Comparison of ENCODE assay signal across 23 mouse cellular contexts in genomic region chr2:20517853-20518252, GRCm38 (mm10).
DNase-seq lines count a peak whose midpoint lies in the region; ATAC-seq and TF ChIP-seq lines count a peak whose summit lies in the region.
"Had no signal": no experiment of that assay in that cellular context is flagged by ENCODE, and none has a peak within 500 bp of the region (broad histone marks: within the 10 kb centered on the region; RNA-seq: fewer than 3 reads in every experiment).

No protein-coding gene starts in this region.

- H3K4me2 ChIP-seq in hindbrain, embryonic 14.5 days (replicated peaks): no peak overlapping the region
- H3K4me2 ChIP-seq in hindbrain, postnatal 0 days (ENCODE audit: low read depth, low read length): no peak overlapping the region
- H3K4me2 ChIP-seq in lung, embryonic 16.5 days (ENCODE audit: low read depth, low read length): no peak overlapping the region
- H3K4me2 ChIP-seq in CH12.LX (ENCODE audit: insufficient read depth, low read depth, poor library complexity, severe bottlenecking): no peak overlapping the region
- H3K4me2 ChIP-seq: heart, embryonic 12.5 days; hindbrain, embryonic 13.5 days; limb, embryonic 12.5 days; liver, embryonic 11.5 days had no signal

- peaks cover 19% of the 10 kb centered on the region; the same call in 1 of the 2 replicates for H3K27me3 ChIP-seq in hindbrain, embryonic 14.5 days (ENCODE audit: control insufficient read depth, insufficient read depth, low read length)
- H3K27me3 ChIP-seq in hindbrain, postnatal 0 days (ENCODE audit: insufficient read depth, low read length): no peaks in the 10 kb centered on the region
- H3K27me3 ChIP-seq in lung, embryonic 16.5 days (ENCODE audit: control insufficient read depth, insufficient read depth, low read depth, low read length): no peaks in the 10 kb centered on the region
- no peaks in the 10 kb centered on the region for H3K27me3 ChIP-seq in CH12.LX (replicated peaks)
- H3K27me3 ChIP-seq: heart, embryonic 12.5 days; limb, embryonic 12.5 days had no signal

- TF ChIP-seq EP300 in CH12.LX (IDR thresholded peaks at IDR 0.05; ENCODE audit: low read length): peak; percentile 55; the same call in 1 of the 2 replicates

- no peak overlapping the region for H3K27ac ChIP-seq in hindbrain, embryonic 14.5 days
- no peak overlapping the region for H3K27ac ChIP-seq in hindbrain, postnatal 0 days
- H3K27ac ChIP-seq in lung, embryonic 16.5 days (ENCODE audit: low read length): peak overlapping the region; percentile 84; the same call in 1 of the 2 replicates
- no peak overlapping the region for H3K27ac ChIP-seq in CH12.LX (ENCODE audit: insufficient read depth, low read depth)
- H3K27ac ChIP-seq: hindbrain, embryonic 13.5 days; layer of hippocampus, adult 2 months; left cerebral cortex, adult 2 months; limb, embryonic 12.5 days had no signal

- H3K4me1 ChIP-seq in hindbrain, embryonic 14.5 days (replicated peaks; ENCODE audit: control insufficient read depth, insufficient read depth, low read length): peaks cover 14% of the 10 kb centered on the region
- H3K4me1 ChIP-seq in hindbrain, postnatal 0 days (ENCODE audit: insufficient read depth, low read length): 0 out of 2 replicates have a peak, but pooled peaks cover 3% of the 10 kb centered on the region
- peaks cover 15% of the 10 kb centered on the region for H3K4me1 ChIP-seq in lung, embryonic 16.5 days (replicated peaks; ENCODE audit: control insufficient read depth, insufficient read depth, low read length)
- H3K4me1 ChIP-seq in lung, adult 2 months (ENCODE audit: control insufficient read depth, insufficient read depth, low read length): peaks cover 10% of the 10 kb centered on the region; the same call in 1 of the 2 replicates
- H3K4me1 ChIP-seq in CH12.LX (ENCODE audit: control insufficient read depth in 1 of 2, insufficient read depth in 2 of 2): peaks cover 15 to 45% of the 10 kb centered on the region in 2 experiments

- TF ChIP-seq RAD21 in CH12.LX (IDR thresholded peaks at IDR 0.05; ENCODE audit: low read depth, low read length): no peak

- no peaks in the 10 kb centered on the region for H3K36me3 ChIP-seq in hindbrain, embryonic 14.5 days (replicated peaks; ENCODE audit: control insufficient read depth, insufficient read depth)
- H3K36me3 ChIP-seq in hindbrain, postnatal 0 days (ENCODE audit: insufficient read depth, low read length): no peaks in the 10 kb centered on the region
- no peaks in the 10 kb centered on the region for H3K36me3 ChIP-seq in lung, embryonic 16.5 days (ENCODE audit: control insufficient read depth, insufficient read depth, low read length)
- H3K36me3 ChIP-seq in CH12.LX (replicated peaks in 1 of 2; ENCODE audit: control insufficient read depth in 1 of 2, insufficient read depth in 1 of 2, low read length in 1 of 2): no peaks in the 10 kb centered on the region
- H3K36me3 ChIP-seq: heart, embryonic 12.5 days; hindbrain, embryonic 13.5 days; limb, embryonic 12.5 days had no signal

- H3K9me3 ChIP-seq in hindbrain, embryonic 14.5 days (ENCODE audit: control insufficient read depth, low read length): no peaks in the 10 kb centered on the region
- H3K9me3 ChIP-seq in hindbrain, postnatal 0 days (ENCODE audit: low read length): no peaks in the 10 kb centered on the region
- no peaks in the 10 kb centered on the region for H3K9me3 ChIP-seq in lung, embryonic 16.5 days (ENCODE audit: control insufficient read depth, low read length)
- no peaks in the 10 kb centered on the region for H3K9me3 ChIP-seq in CH12.LX (replicated peaks; ENCODE audit: low read length)
- H3K9me3 ChIP-seq: heart, embryonic 12.5 days; hindbrain, embryonic 13.5 days; limb, embryonic 12.5 days had no signal

- DNase-seq in hindbrain, embryonic 14.5 days (ENCODE audit: low spot score): peak; percentile 18
- no peak for DNase-seq in hindbrain, postnatal 0 days (ENCODE audit: low spot score)
- no peak for DNase-seq in lung, adult 2 months
- peak; percentile 57 for DNase-seq in CH12.LX (ENCODE audit: extremely low read depth)
- peak; percentile 41 for DNase-seq in lung, postnatal 25 days (ENCODE audit: low spot score)
- DNase-seq: adrenal gland, postnatal 25 days; cerebellum, adult 18-20 months; cerebellum, postnatal 10 days; heart, postnatal 4 days; right cerebral cortex, postnatal 25 days; thymus, postnatal 4 days had no signal

- WGBS in hindbrain, embryonic 14.5 days: 85% methylated on average over 2 of the region's 2 CpGs
- WGBS in hindbrain, postnatal 0 days: 92% methylated on average over 2 of the region's 2 CpGs
- 73% methylated on average over 2 of the region's 2 CpGs for WGBS in lung, embryonic 16.5 days
- WGBS in lung, adult 2 months: 59% methylated on average over 2 of the region's 2 CpGs

- no peak for ATAC-seq in hindbrain, embryonic 14.5 days (ENCODE audit: low FRiP score)
- ATAC-seq in hindbrain, postnatal 0 days: no peak
- no peak for ATAC-seq in lung, embryonic 16.5 days (ENCODE audit: low read depth)
- no peak for ATAC-seq in megakaryocyte-erythroid progenitor cell, adult 5-6 weeks (replicated peaks; ENCODE audit: low FRiP score, low TSS enrichment, poor library complexity, severe bottlenecking)
- ATAC-seq: CD4-positive, CD25-positive, alpha-beta regulatory T cell, adult 4 months; forebrain, embryonic 16.5 days; inflammation-experienced regulatory T-cells, adult 6 months had no signal

- in situ Hi-C loops in CH12.LX (cut with MboI; ENCODE audit: low pct_ligation_motif_present, low pct_unique_long_range_greater_than_20kb, low sequenced_read_pairs): no loop called here

- H3K4me3 ChIP-seq in hindbrain, embryonic 14.5 days (replicated peaks; ENCODE audit: low read length): no peak overlapping the region
- no peak overlapping the region for H3K4me3 ChIP-seq in hindbrain, postnatal 0 days (ENCODE audit: low read length)
- no peak overlapping the region for H3K4me3 ChIP-seq in lung, embryonic 16.5 days (ENCODE audit: low read length)
- H3K4me3 ChIP-seq in lung, adult 2 months (replicated peaks; ENCODE audit: extremely low read depth, low read depth, low read length): no peak overlapping the region
- H3K4me3 ChIP-seq in CH12.LX (replicated peaks in 1 of 3; ENCODE audit: low read depth in 2 of 3, low read length in 2 of 3, poor library complexity in 1 of 3): no peak overlapping the region
- H3K4me3 ChIP-seq: erythroblast, embryonic 14.5 days; heart, embryonic 12.5 days; hindbrain, embryonic 13.5 days; layer of hippocampus, adult 2 months; left cerebral cortex, adult 2 months; limb, embryonic 12.5 days had no signal

- no peak for TF ChIP-seq POLR2A in lung, adult 2 months (IDR thresholded peaks at IDR 0.05; ENCODE audit: borderline replicate concordance, extremely low read depth, low read depth, low read length)
- TF ChIP-seq POLR2A in CH12.LX (IDR thresholded peaks at IDR 0.05; ENCODE audit: low read depth, low read length): no peak

- no peak for TF ChIP-seq CTCF in hindbrain, postnatal 0 days (IDR thresholded peaks at IDR 0.05; ENCODE audit: low read depth)
- no peak for TF ChIP-seq CTCF in lung, adult 2 months (IDR thresholded peaks at IDR 0.05; ENCODE audit: insufficient read depth, low read length)
- TF ChIP-seq CTCF in CH12.LX (conservative IDR thresholded peaks at IDR 0.05 in 1 of 2, IDR thresholded peaks at IDR 0.05 in 1 of 2; ENCODE audit: low read depth in 2 of 2, low read length in 2 of 2): no peak

- H3K9ac ChIP-seq in hindbrain, embryonic 14.5 days: no peak overlapping the region
- H3K9ac ChIP-seq in hindbrain, postnatal 0 days (replicated peaks; ENCODE audit: low read length): no peak overlapping the region
- no peak overlapping the region for H3K9ac ChIP-seq in lung, embryonic 16.5 days (ENCODE audit: low read length)
- no peak overlapping the region for H3K9ac ChIP-seq in CH12.LX (ENCODE audit: insufficient read depth, low read depth)
- H3K9ac ChIP-seq: heart, embryonic 12.5 days; hindbrain, embryonic 13.5 days; limb, embryonic 12.5 days had no signal

- no peaks in the 10 kb centered on the region for H3K79me2 ChIP-seq in CH12.LX (replicated peaks; ENCODE audit: control insufficient read depth, extremely low read depth, insufficient read depth, poor library complexity, severe bottlenecking)

- dilution Hi-C loops in CH12.LX (cut with MboI; ENCODE audit: extremely low pct_ligation_motif_present, extremely low pct_unique_long_range_greater_than_20kb, low sequenced_read_pairs): no loop called here

TF ChIP-seq in CH12.LX, 34 proteins besides CTCF, POLR2A, EP300 and RAD21 (continues in another document):
- TF ChIP-seq E2F4 (IDR thresholded peaks at IDR 0.05; ENCODE audit: insufficient replicate concordance, low read depth, low read length) (no peak), BHLHE40 (IDR thresholded peaks at IDR 0.05; ENCODE audit: low read depth, low read length) (0 out of 2 replicates have a peak, but pooled peaks have one; percentile 6), USF1 (IDR thresholded peaks at IDR 0.05; ENCODE audit: low read depth, low read length) (no peak), MAFK (IDR thresholded peaks at IDR 0.05; ENCODE audit: insufficient replicate concordance, low read length) (0 out of 2 replicates have a peak, but pooled peaks have one; percentile 34), USF2 (conservative IDR thresholded peaks at IDR 0.05; ENCODE audit: low read depth, low read length) (no peak), ZC3H11A (IDR thresholded peaks at IDR 0.05; ENCODE audit: low read depth, low read length) (no peak), TBP (conservative IDR thresholded peaks at IDR 0.05; ENCODE audit: low read depth, low read length) (no peak), MXI1 (IDR thresholded peaks at IDR 0.05; ENCODE audit: low read depth, low read length) (no peak), ZNF384 (IDR thresholded peaks at IDR 0.05; ENCODE audit: low read depth, low read length) (no peak), UBTF (IDR thresholded peaks at IDR 0.05; ENCODE audit: low read depth, low read length) (no peak), MAX (IDR thresholded peaks at IDR 0.05; ENCODE audit: low read length) (0 out of 2 replicates have a peak, but pooled peaks have one; percentile 13), SIN3A (IDR thresholded peaks at IDR 0.05; ENCODE audit: low read length) (no peak), CHD2 (IDR thresholded peaks at IDR 0.05; ENCODE audit: low read length) (no peak), PAX5 (IDR thresholded peaks at IDR 0.05; ENCODE audit: low read length) (no peak), MYC (IDR thresholded peaks at IDR 0.05; ENCODE audit: low read depth, low read length) (peak; percentile 51; the same call in 1 of the 2 replicates), NRF1 (IDR thresholded peaks at IDR 0.05; ENCODE audit: low read depth, low read length) (no peak), MEF2A (IDR thresholded peaks at IDR 0.05; ENCODE audit: borderline replicate concordance, low read depth, low read length) (peak; percentile 42; the same call in 1 of the 2 replicates), POLR2AphosphoS2 (IDR thresholded peaks at IDR 0.05; ENCODE audit: low read depth, low read length) (no peak), IRF4 (IDR thresholded peaks at IDR 0.05; ENCODE audit: low read depth, low read length) (peak; percentile 70; the same call in 1 of the 2 replicates), KAT2A (IDR thresholded peaks at IDR 0.05; ENCODE audit: insufficient replicate concordance, low read length) (no peak), ELF1 (IDR thresholded peaks at IDR 0.05; ENCODE audit: low read depth, low read length) (no peak)

Comparison
In these comparisons a context has a peak if more than half of its experiments do, and no peak if none do; other contexts are left out.
1. DNase-seq: peak in hindbrain, embryonic 14.5 days (single experiment), CH12.LX (single experiment) and lung, postnatal 25 days (single experiment); none in hindbrain, postnatal 0 days (single experiment) and lung, adult 2 months (single experiment).